Mouse (Mus musculus) small intestine, adult 2 months (tissue): ENCODE measurements around the gene Rpap2.

Experiments used
- CTCF ChIP-seq: fragments of 200-500 bp; IDR thresholded peaks from 2 replicates; pipeline ENCODE4 v1.5.1; 2012; ENCODE audit warnings: low read depth, mild to moderate bottlenecking, control low read depth, inconsistent platforms, low read length, moderate library complexity, mixed read lengths; ENCODE audit not compliant: insufficient replicate concordance, insufficient read length; ENCODE audit errors: extremely low read depth
- POLR2A ChIP-seq: fragments of 200-500 bp; IDR thresholded peaks from 2 replicates; pipeline ENCODE4 v1.6.1; 2012; ENCODE audit warnings: low read depth, mild to moderate bottlenecking, control low read depth, inconsistent platforms, low read length, moderate library complexity

DNA sequence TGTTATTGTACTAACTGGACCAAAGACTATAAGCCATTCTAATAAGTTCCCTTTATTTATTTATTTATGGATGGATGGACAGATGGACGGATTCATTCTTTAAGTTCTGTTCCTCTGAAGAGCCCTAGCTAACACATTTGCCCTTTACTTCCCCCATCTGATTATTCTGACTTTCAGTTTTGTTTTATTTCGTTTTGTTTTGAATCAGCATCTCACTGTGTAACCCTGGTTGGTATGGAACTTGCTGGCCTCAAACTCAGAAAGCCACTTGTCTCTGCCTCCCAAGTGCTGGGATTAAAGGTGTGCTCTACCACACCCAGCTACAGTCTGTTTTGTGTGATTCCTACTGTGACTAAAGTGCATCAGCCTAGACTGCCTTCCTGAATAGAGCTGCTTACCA lies 48.8 kb downstream of the Rpap2 start:
- TF ChIP-seq CTCF (no peak), POLR2A (no peak)
